Mouse (Mus musculus) forebrain, postnatal 0 days (tissue): ENCODE data around the gene Sla2. TPM values are rescaled to one million over a fixed set of nuclear protein-coding genes. Genes with fewer than 3 reads are reported as not detected.

ENCODE experiments used
- ATAC-seq: fragments of 200-750 bp; cut with Nextera tagmentation; 2 replicates; pipeline ENCODE4 v1.8.0; 2017; ENCODE audit warnings: mild to moderate bottlenecking, moderate library complexity
- DNase-seq: peaks from one replicate; pipeline ENCODE4 v3.0.0-alpha.2; 2015
- H3K27ac ChIP-seq: fragments of 300-500 bp; sonication (generic); 2 replicates; pipeline ENCODE4 v1.5.1; 2014; ENCODE audit warnings: low read depth, mild to moderate bottlenecking, antibody characterized with exemption, low read length, moderate library complexity, mixed read lengths
- H3K27me3 ChIP-seq: fragments of 300-500 bp; sonication (generic); 2 replicates; pipeline ENCODE4 v1.6.1; 2014; ENCODE audit warnings: mild to moderate bottlenecking, low read length, mixed read lengths; ENCODE audit not compliant: insufficient read depth
- H3K36me3 ChIP-seq: fragments of 300-500 bp; sonication (generic); 2 replicates; pipeline ENCODE4 v1.6.1; 2014; ENCODE audit warnings: mild to moderate bottlenecking, moderate library complexity; ENCODE audit not compliant: insufficient read depth
- H3K4me1 ChIP-seq: fragments of 300-500 bp; sonication (generic); 2 replicates; pipeline ENCODE4 v1.6.1; 2014; ENCODE audit warnings: antibody characterized with exemption; ENCODE audit not compliant: insufficient read depth
- H3K4me2 ChIP-seq: fragments of 300-500 bp; sonication (generic); 2 replicates; pipeline ENCODE4 v1.6.1; 2014; ENCODE audit warnings: low read depth, mild to moderate bottlenecking, moderate library complexity
- H3K4me3 ChIP-seq: fragments of 300-500 bp; sonication (generic); 2 replicates; pipeline ENCODE4 v1.5.1; 2014; ENCODE audit warnings: low read depth, low read length, mixed read lengths
- H3K9ac ChIP-seq: fragments of 300-500 bp; sonication (generic); 2 replicates; pipeline ENCODE4 v1.6.1; 2014; ENCODE audit warnings: mild to moderate bottlenecking
- H3K9me3 ChIP-seq: fragments of 300-500 bp; sonication (generic); 2 replicates; pipeline ENCODE4 v1.6.1; 2016; ENCODE audit warnings: low read length
- CTCF ChIP-seq: sonication (generic); IDR thresholded peaks from 2 replicates; pipeline ENCODE4 v1.5.1; 2016; ENCODE audit warnings: antibody characterized with exemption, control low read depth, low read depth
- WGBS: fragments of 180-500 bp; shearing (Covaris S2); extraction: QIAGEN DNeasy Blood & Tissue Kit; methylation state at CpG from one replicate; pipeline ENCODE4 v1.1.7; 2014; 5-methylcytosine and 5-hydroxymethylcytosine counted together
- polyA plus RNA-seq: library from polyadenylated mRNA; unstranded; fragments of >200 nt; fragmentation: Nextera tagmentation; extraction: Ambion mirVana; gene quantifications from 2 replicates; pipeline ENCODE4 v1.2.1, GENCODE M21; 2015
- total RNA-seq: library from RNA; depleted of rRNA; stranded (reverse); fragments of >200 nt; gene quantifications from 2 replicates; pipeline ENCODE4 v1.2.3, GENCODE M21; 2014; rRNA removed

Sla2 gene
- total RNA-seq, result not detected in 2 replicates
- polyA plus RNA-seq, result 0.14 and 0.19 TPM in 2 replicates

DNA sequence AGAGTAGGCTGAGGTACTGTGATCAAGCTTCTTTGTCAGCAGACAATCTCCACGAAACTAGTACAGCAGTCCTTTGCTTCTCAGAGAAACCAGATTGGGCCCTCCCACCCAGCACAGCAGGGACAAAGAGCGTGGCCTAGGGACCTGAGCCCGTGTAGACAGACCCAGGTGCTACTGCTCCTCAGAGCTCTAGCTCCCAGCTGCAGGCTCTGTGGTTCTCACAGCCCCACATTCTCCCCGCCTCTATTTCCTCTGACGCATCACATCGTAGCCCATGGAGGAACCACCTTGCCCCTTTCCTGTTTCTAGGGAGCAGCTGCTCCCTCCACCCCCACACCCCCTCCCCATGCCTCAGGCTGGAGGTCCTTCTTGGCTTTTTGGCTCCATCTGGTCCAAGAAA, at the start of gene Sla2:
Gene Sla2, minus strand, starts transcription at position 176 of the 400 bp plus-strand sequence.
- ATAC-seq (no peak), DNase-seq (no peak)
- Histone ChIP-seq H3K9me3 (no peaks in the 10 kb centered on the region), H3K36me3 (no peaks in the 10 kb centered on the region), H3K4me1 (no peaks in the 10 kb centered on the region), H3K27me3 (no peaks in the 10 kb centered on the region), H3K9ac (no peak within 1 kb of the TSS), H3K27ac (no peak within 1 kb of the TSS), H3K4me2 (no peak within 1 kb of the TSS), H3K4me3 (no peak within 1 kb of the TSS)
- 71% methylated on average over 6 of the region's 6 CpGs for WGBS
- TF ChIP-seq CTCF, result no peak

DNA sequence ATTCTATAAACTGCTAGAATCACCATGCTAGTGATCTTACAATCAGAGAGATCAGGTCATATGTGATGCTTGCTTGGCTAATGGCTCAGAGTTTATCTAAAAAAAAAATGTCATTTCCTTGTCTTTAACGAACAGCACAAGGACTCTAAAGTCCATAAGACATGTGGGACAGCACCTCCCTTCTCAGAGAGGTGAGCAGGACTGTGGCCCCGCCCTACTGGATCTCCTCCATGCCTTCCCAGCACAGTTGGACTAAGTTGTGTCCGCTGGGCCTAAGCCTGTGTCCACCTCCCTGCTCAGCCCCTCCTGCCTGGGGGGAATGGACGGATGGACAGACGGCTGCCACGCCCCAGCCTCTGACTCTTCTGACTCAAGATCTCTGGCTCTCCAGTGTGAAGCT, 48.0 kb upstream of the Sla2 start:
- Histone ChIP-seq H3K9me3 (no peaks in the 10 kb centered on the region), H3K4me2 (no peak overlapping the region), H3K27me3 (no peaks in the 10 kb centered on the region), H3K4me1 (no peaks in the 10 kb centered on the region), H3K36me3 (peaks cover 60% of the 10 kb centered on the region), H3K9ac (no peak overlapping the region), H3K27ac (no peak overlapping the region), H3K4me3 (no peak overlapping the region)
- TF ChIP-seq CTCF, result no peak
- 92% methylated on average over 6 of the region's 6 CpGs for WGBS
- ATAC-seq (no peak), DNase-seq (no peak)

DNA sequence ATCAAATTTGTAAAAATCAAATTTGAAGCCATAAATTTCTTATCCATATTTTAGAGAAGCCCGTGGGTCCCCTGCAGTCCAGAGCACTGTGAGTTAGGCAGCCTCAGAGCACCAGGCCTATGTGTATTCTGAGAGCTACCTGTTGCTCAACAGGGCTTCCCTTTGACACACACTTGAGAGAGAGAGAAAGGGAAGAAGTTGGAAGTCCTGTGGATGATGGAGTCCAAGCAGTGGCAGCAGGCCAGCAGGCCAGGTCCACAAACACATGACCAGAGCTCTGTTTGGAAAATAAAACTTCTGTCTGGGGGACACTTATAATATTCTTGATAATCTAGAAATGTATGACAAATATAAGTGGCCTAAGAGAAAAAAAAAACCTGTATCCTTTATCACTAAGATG, 46.4 kb upstream of the Sla2 start:
- Histone ChIP-seq H3K27me3 (no peaks in the 10 kb centered on the region), H3K4me2 (no peak overlapping the region), H3K9ac (no peak overlapping the region), H3K4me1 (no peaks in the 10 kb centered on the region), H3K9me3 (no peaks in the 10 kb centered on the region), H3K36me3 (peaks cover 59% of the 10 kb centered on the region), H3K27ac (no peak overlapping the region), H3K4me3 (no peak overlapping the region)
- WGBS, result 91% methylated on average over 1 of the region's 1 CpGs
- DNase-seq (no peak), ATAC-seq (no peak)
- TF ChIP-seq CTCF, result no peak

DNA sequence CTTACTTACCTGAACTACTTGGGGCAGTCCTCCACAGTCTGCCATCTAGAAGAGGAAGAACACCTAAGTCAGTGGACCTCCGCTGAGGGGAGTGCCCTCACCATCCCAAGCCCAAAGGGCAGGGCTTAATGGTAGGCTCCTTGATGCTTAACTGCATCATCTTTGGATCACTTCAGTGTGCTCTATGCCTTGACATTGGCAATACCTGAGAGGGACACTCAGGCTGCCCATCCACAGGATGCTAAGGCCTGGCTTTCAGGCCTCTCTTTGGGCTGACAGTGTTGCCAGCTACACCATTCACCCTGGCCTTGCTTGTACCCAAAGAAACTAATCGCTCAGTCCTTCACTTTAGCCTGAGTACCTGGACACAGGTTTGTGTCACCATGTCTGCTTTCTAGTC, 44.4 kb upstream of the Sla2 start:
- DNase-seq (no peak), ATAC-seq (no peak)
- Histone ChIP-seq H3K36me3 (peaks cover 57% of the 10 kb centered on the region), H3K4me1 (no peaks in the 10 kb centered on the region), H3K4me3 (no peak overlapping the region), H3K9me3 (no peaks in the 10 kb centered on the region), H3K27me3 (no peaks in the 10 kb centered on the region), H3K4me2 (no peak overlapping the region), H3K27ac (no peak overlapping the region), H3K9ac (no peak overlapping the region)
- WGBS, result 100% methylated on average over 2 of the region's 2 CpGs
- TF ChIP-seq CTCF, result no peak

DNA sequence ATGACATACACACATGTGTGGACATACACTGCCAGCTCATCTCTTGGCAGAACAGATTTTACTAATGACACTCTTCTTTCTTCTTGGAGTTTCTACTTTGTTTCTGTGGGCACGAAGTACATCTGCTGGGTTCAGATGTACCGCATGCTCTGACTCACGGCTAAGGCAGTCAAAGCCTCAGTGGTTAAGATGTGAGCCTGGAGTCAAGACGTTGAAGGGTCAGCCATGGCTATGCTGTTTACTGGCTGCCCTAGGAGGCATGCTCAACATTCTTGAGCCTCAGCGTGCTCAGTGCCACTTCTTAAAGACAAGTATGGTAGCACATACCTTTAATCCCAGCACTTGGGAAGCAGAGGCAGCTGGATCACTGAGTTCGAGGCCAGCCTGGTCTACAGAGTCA, 43.6 kb upstream of the Sla2 start:
- no peaks in the 10 kb centered on the region for H3K9me3 ChIP-seq
- TF ChIP-seq CTCF, result no peak
- H3K4me2 ChIP-seq, result no peak overlapping the region
- H3K36me3 ChIP-seq, result peaks cover 52% of the 10 kb centered on the region
- no peak overlapping the region for H3K27ac ChIP-seq
- WGBS, result 92% methylated on average over 6 of the region's 6 CpGs
- no peak for ATAC-seq
- no peaks in the 10 kb centered on the region for H3K27me3 ChIP-seq
- no peak overlapping the region for H3K9ac ChIP-seq
- no peak for DNase-seq
- H3K4me3 ChIP-seq, result no peak overlapping the region
- H3K4me1 ChIP-seq, result no peaks in the 10 kb centered on the region

DNA sequence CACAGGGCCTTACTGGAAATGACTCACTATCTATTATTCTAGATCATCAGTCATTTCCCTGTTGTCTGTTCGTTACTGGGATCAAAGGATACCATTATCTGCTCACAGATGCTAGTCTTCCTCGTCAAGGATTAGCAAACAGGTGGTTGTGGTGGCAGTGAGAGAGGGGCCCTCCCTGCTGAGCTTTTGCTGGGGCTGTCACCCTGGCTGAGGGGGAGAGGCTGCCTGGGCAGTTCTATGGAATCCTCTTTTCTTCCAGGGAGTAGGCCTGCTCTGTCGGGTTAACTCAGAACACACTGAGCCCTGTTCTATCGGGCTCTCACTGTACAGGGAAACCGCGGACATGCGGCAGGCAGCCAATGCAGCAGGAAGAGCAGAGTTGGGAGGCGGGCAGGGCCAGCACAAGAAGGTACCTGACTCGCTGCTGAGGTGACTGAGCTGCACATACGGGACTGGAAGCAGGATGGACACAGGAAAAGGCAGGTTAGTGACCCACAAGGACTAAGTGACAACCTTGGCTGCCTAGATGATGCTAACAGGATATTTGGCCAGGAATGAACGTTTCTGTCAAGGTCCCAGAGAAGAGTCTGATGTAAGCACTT, 42.6 kb upstream of the Sla2 start:
- H3K4me3 ChIP-seq, result no peak overlapping the region
- WGBS, result 59% methylated on average over 11 of the region's 11 CpGs
- no peaks in the 10 kb centered on the region for H3K9me3 ChIP-seq
- DNase-seq (no peak), ATAC-seq (no peak; the same call in 1 of the 2 replicates)
- no peak overlapping the region for H3K9ac ChIP-seq
- H3K27ac ChIP-seq, result no peak overlapping the region
- H3K27me3 ChIP-seq, result no peaks in the 10 kb centered on the region
- H3K4me1 ChIP-seq, result no peaks in the 10 kb centered on the region
- H3K36me3 ChIP-seq, result peaks cover 47% of the 10 kb centered on the region
- TF ChIP-seq CTCF, result no peak
- H3K4me2 ChIP-seq, result no peak overlapping the region

DNA sequence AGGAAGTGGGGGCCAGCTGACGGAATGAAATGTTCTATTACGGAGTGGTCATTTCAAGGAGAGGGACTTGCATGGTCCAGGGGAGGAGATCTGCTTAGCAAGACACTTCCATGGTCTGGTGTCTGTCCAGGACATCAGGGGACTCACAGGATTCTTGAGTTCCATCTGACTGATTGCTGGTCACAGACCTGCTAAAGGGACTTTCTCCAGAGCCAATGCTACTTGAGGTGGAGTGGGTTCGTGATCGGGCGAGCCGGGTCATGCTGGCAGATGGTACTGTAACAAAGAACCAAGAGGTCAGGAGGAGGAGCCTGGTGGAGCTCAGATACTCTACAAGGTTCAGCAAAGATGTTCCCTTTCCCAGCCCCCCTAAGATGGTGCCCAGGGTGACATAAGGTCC, 41.6 kb upstream of the Sla2 start:
- Histone ChIP-seq H3K4me3 (no peak overlapping the region), H3K4me1 (no peaks in the 10 kb centered on the region), H3K9ac (no peak overlapping the region), H3K27me3 (no peaks in the 10 kb centered on the region), H3K27ac (no peak overlapping the region), H3K36me3 (peaks cover 47% of the 10 kb centered on the region), H3K4me2 (no peak overlapping the region), H3K9me3 (no peaks in the 10 kb centered on the region)
- DNase-seq (no peak), ATAC-seq (no peak)
- no peak for TF ChIP-seq CTCF
- over 99% methylated on average over 6 of the region's 6 CpGs for WGBS
